Mouse (Mus musculus) adipocyte (in vitro differentiated cells): ENCODE data around the gene Mbtps1.

Experiments
- DNase-seq: peaks from one replicate; pipeline ENCODE4 v3.0.0-alpha.2; 2016; ENCODE audit warnings: low spot score

Gene Mbtps1

GRCm38 (mm10) chr8:119502111-119502510, 56.4 kb downstream of the Mbtps1 start:
- DNase-seq: no peak

- DNase-seq: no peak
These were observed 56.9 kb downstream of the Mbtps1 start, which contains the start of gene Slc38a8 for GRCm38 (mm10) chr8:119501598-119501997. Gene Slc38a8, minus strand, starts transcription at chr8:119501698.

- no peak for DNase-seq
These were observed 58.7 kb downstream of the Mbtps1 start for GRCm38 (mm10) chr8:119499836-119500235.

- peak; percentile 23 for DNase-seq
These were observed 61.7 kb downstream of the Mbtps1 start for GRCm38 (mm10) chr8:119496848-119497247.

GRCm38 (mm10) chr8:119487093-119487492, 71.4 kb downstream of the Mbtps1 start:
- DNase-seq: no peak

- no peak for DNase-seq
These were observed 74.2 kb downstream of the Mbtps1 start for GRCm38 (mm10) chr8:119484145-119484896.

GRCm38 (mm10) chr8:119478684-119479083, 79.9 kb downstream of the Mbtps1 start:
- no peak for DNase-seq

GRCm38 (mm10) chr8:119468091-119468490, 90.4 kb downstream of the Mbtps1 start:
- DNase-seq: no peak

GRCm38 (mm10) chr8:119466794-119467193, 91.7 kb downstream of the Mbtps1 start:
- no peak for DNase-seq

- DNase-seq: no peak
These were observed 92.4 kb downstream of the Mbtps1 start for GRCm38 (mm10) chr8:119466105-119466504.

- DNase-seq: no peak
These were observed 94.8 kb downstream of the Mbtps1 start for GRCm38 (mm10) chr8:119463709-119464108.

- DNase-seq: no peak
These were observed 97.2 kb downstream of the Mbtps1 start for GRCm38 (mm10) chr8:119461356-119461755.

GRCm38 (mm10) chr8:119459724-119460123, 98.8 kb downstream of the Mbtps1 start:
- DNase-seq: no peak
